Mouse (Mus musculus) urinary bladder, adult 2 months (tissue): ENCODE measurements around the gene 1700049E17Rik1. TPM values are rescaled to one million over a fixed set of nuclear protein-coding genes. Genes with fewer than 3 reads are reported as not detected.
"Not testable (repeated sequence)": the region's sequence is repeated elsewhere in the genome, so short reads cannot be mapped to it uniquely, and the experiment has no call there.

Experiments used
- DNase-seq: peaks from one replicate; pipeline ENCODE4 v3.0.0; 2022; ENCODE audit warnings: low spot score
- polyA plus RNA-seq: library from polyadenylated mRNA; depleted of rRNA; stranded (reverse); fragments of >200 nt; gene quantifications from 2 replicates; pipeline ENCODE4 v1.2.3, GENCODE M21; 2012; rRNA removed

Gene 1700049E17Rik1
- not detected in 2 replicates for polyA plus RNA-seq

GRCm38 (mm10) chr14:41924649-41925048 is at the start of gene 1700049E17Rik1:
Gene 1700049E17Rik1 (plus strand): TSS chr14:41924949.
- DNase-seq: not testable (repeated sequence)

GRCm38 (mm10) chr14:41907190-41907589 is 17.6 kb upstream of the 1700049E17Rik1 start, which contains the start of gene Gm7980:
Gene Gm7980 (minus strand): TSS chr14:41907290.
- not testable (repeated sequence) for DNase-seq

- DNase-seq: not testable (repeated sequence)
Measured at GRCm38 (mm10) chr14:41943695-41944094, 18.9 kb downstream of the 1700049E17Rik1 start, which contains the start of gene 1700024B05Rik. Gene 1700024B05Rik (plus strand): TSS chr14:41943995.

- DNase-seq: not testable (repeated sequence)
Measured at GRCm38 (mm10) chr14:41964095-41964494, 39.3 kb downstream of the 1700049E17Rik1 start.

GRCm38 (mm10) chr14:41967827-41968226 is 43.1 kb downstream of the 1700049E17Rik1 start, which contains the start of gene Gm6401:
Gene Gm6401 (minus strand): TSS chr14:41967927.
- not testable (repeated sequence) for DNase-seq

- not testable (repeated sequence) for DNase-seq
Measured at GRCm38 (mm10) chr14:41968596-41968995, 43.8 kb downstream of the 1700049E17Rik1 start.

Other genes starting within 250 kb of the 1700049E17Rik1 start
- gene Gm8068, start 223.1 kb upstream of the 1700049E17Rik1 start, polyA plus RNA-seq: not detected in 2 replicates
- gene Gm7929, start 174.3 kb upstream of the 1700049E17Rik1 start, polyA plus RNA-seq: not detected in 2 replicates
- gene Gm47189, start 152.5 kb upstream of the 1700049E17Rik1 start, polyA plus RNA-seq: not detected in 2 replicates
- not detected in 2 replicates for gene Gm7980, start 17.7 kb upstream of the 1700049E17Rik1 start, polyA plus RNA-seq
- not detected in 2 replicates for gene 1700024B05Rik, start 19.0 kb downstream of the 1700049E17Rik1 start, polyA plus RNA-seq
- gene Gm6401, start 43.0 kb downstream of the 1700049E17Rik1 start, polyA plus RNA-seq: not detected in 2 replicates
- not detected in 2 replicates for gene Gm3543, start 58.4 kb downstream of the 1700049E17Rik1 start, polyA plus RNA-seq
- not detected in 2 replicates for gene Gm7951, start 192.4 kb downstream of the 1700049E17Rik1 start, polyA plus RNA-seq
- not detected in 2 replicates for gene Gm17027, start 237.7 kb downstream of the 1700049E17Rik1 start, polyA plus RNA-seq